Mouse (Mus musculus): Measurements from ENCODE around the gene Lsm12. TPM values are rescaled to one million over a fixed set of nuclear protein-coding genes. Genes with fewer than 3 reads are reported as not detected.
A peak's percentile ranks its signal among the peaks of the same experiment; 100 is the strongest.

Lsm12 gene
- 10 to 100 TPM; 45.5 to 50.6 TPM for total RNA-seq (2021)
- long read RNA-seq, experiment 1, transcript Lsm12-201 (5 exons, 2,256 nt), result major isoform, 5 of 5 reads
- long read RNA-seq, experiment 1, partial matches to known transcripts, result 0 of 5 reads
- long read RNA-seq, experiment 1, other reads (novel, unspliced or antisense), result 0 of 5 reads
- long read RNA-seq, experiment 2, partial matches to known transcripts, result 0 of 4 reads
- long read RNA-seq, experiment 2, other reads (novel, unspliced or antisense), result 1 of 4 reads

- peak; percentile 96 to 99 for DNase-seq
Measured at GRCm38 (mm10) chr11:102184646-102185495, at the start of gene Lsm12. Gene Lsm12 (minus strand): TSS chr11:102185296.

- DNase-seq, result peak; percentile 99 to 100
Measured at GRCm38 (mm10) chr11:102230006-102230741, 45.1 kb upstream of the Lsm12 start, which contains the start of gene Hdac5. Gene Hdac5 (minus strand): TSS chr11:102230166.

GRCm38 (mm10) chr11:102229331-102229953 is 44.3 kb upstream of the Lsm12 start:
- peak in 1 of 2 experiments; percentile 65 for DNase-seq

- DNase-seq, result no peak
Measured at GRCm38 (mm10) chr11:102228646-102229268, 43.7 kb upstream of the Lsm12 start.

GRCm38 (mm10) chr11:102228191-102228545 is 43.1 kb upstream of the Lsm12 start:
- DNase-seq, result no peak

GRCm38 (mm10) chr11:102227270-102228190 is 42.4 kb upstream of the Lsm12 start:
- DNase-seq, result no peak

- peak in 1 of 2 experiments; percentile 15 for DNase-seq
Measured at GRCm38 (mm10) chr11:102226067-102226978, 41.2 kb upstream of the Lsm12 start.

- peak in 1 of 2 experiments; percentile 15 for DNase-seq
Measured at GRCm38 (mm10) chr11:102225221-102225620, 40.1 kb upstream of the Lsm12 start.

- peak; percentile 67 to 78 for DNase-seq
Measured at GRCm38 (mm10) chr11:102224686-102225085, 39.6 kb upstream of the Lsm12 start.

GRCm38 (mm10) chr11:102223166-102223565 is 38.1 kb upstream of the Lsm12 start:
- DNase-seq, result peak in 1 of 2 experiments; percentile 65

GRCm38 (mm10) chr11:102221954-102222351 is 36.9 kb upstream of the Lsm12 start:
- no peak for DNase-seq

GRCm38 (mm10) chr11:102221243-102221953 is 36.3 kb upstream of the Lsm12 start:
- peak in 1 of 2 experiments; percentile 20 for DNase-seq

- peak in 1 of 2 experiments; percentile 48 for DNase-seq
Measured at GRCm38 (mm10) chr11:102220451-102220850, 35.4 kb upstream of the Lsm12 start.

- DNase-seq, result peak; percentile 91 to 92
Measured at GRCm38 (mm10) chr11:102219994-102220346, 34.9 kb upstream of the Lsm12 start.

GRCm38 (mm10) chr11:102219247-102219993 is 34.3 kb upstream of the Lsm12 start:
- no peak for DNase-seq

- peak; percentile 96 to 98 for DNase-seq
Measured at GRCm38 (mm10) chr11:102218783-102219182, 33.7 kb upstream of the Lsm12 start.

- no peak for DNase-seq
Measured at GRCm38 (mm10) chr11:102217876-102218430, 32.9 kb upstream of the Lsm12 start.

- DNase-seq, result no peak
Measured at GRCm38 (mm10) chr11:102217396-102217795, 32.3 kb upstream of the Lsm12 start.

Measured in heart, adult 18-20 months (tissue).